Mouse (Mus musculus): ENCODE results near the gene Oosp2. TPM values are rescaled to one million over a fixed set of nuclear protein-coding genes. Genes with fewer than 3 reads are reported as not detected.

The Oosp2 gene
- polyA plus RNA-seq, 1 experiment from 2014 or later = not detected

DNA sequence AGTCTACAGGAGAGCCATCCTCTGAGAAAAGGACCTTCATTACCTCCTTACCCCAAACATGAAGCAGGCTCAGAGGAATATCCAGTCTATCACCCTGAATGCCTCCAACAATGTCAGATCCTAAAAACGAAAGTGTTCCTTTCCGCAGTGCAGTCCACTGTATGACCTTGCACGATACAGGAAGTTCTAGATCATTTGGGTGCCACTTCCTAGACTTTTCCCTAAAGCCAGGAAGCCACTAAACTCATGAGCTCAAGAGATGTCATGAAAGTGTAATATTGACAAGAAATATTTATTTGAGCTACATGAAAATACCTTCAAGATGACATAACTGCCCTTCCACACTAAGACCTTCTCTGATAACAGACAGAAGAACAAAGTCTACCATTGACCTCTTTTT is 59.0 kb downstream of the Oosp2 start:
- Histone ChIP-seq H3K4me2 (no peak overlapping the region), H3K36me3 (no peaks in the 10 kb centered on the region), H3K4me3 (no peak overlapping the region), H3K9ac (no peak overlapping the region), H3K4me1 (no peaks in the 10 kb centered on the region), H3K9me3 (no peaks in the 10 kb centered on the region), H3K27me3 (no peaks in the 10 kb centered on the region), H3K27ac (no peak overlapping the region)
- no peak for ATAC-seq (ENCODE audit: insufficient number of reproducible peaks, low FRiP score, low TSS enrichment, low read depth)
- 82% methylated on average over 3 of the region's 3 CpGs for WGBS

Other genes with a start within 250 kb of the Oosp2 start
- gene Ms4a4b, start 217.0 kb downstream of the Oosp2 start, polyA plus RNA-seq (2015; fragmentation: Nextera tagmentation; extraction: Ambion mirVana) = 0.19 and 0.27 TPM in 2 replicates
- 9.4 and 10.4 TPM in 2 replicates for gene Ms4a6c, start 191.2 kb downstream of the Oosp2 start, polyA plus RNA-seq (2015; fragmentation: Nextera tagmentation; extraction: Ambion mirVana)
- gene Gm8369, start 174.6 kb downstream of the Oosp2 start, polyA plus RNA-seq (2015; fragmentation: Nextera tagmentation; extraction: Ambion mirVana) = 0.21 TPM in 1 of 2 replicates, not detected in the other
- 7.7 and 10.7 TPM in 2 replicates for gene Ms4a6b, start 144.0 kb downstream of the Oosp2 start, polyA plus RNA-seq (2015; fragmentation: Nextera tagmentation; extraction: Ambion mirVana)
- 1.9 and 2.3 TPM in 2 replicates for gene Ms4a4d, start 123.8 kb downstream of the Oosp2 start, polyA plus RNA-seq (2015; fragmentation: Nextera tagmentation; extraction: Ambion mirVana)
- gene Ms4a6d, start 55.7 kb downstream of the Oosp2 start, polyA plus RNA-seq (2015; fragmentation: Nextera tagmentation; extraction: Ambion mirVana) = 8.4 and 9.1 TPM in 2 replicates
- 2.1 and 2.2 TPM in 2 replicates for gene Ms4a2, start 36.8 kb downstream of the Oosp2 start, polyA plus RNA-seq (2015; fragmentation: Nextera tagmentation; extraction: Ambion mirVana)
- 0.15 TPM in 1 of 2 replicates, not detected in the other for gene Ms4a3, start 19.7 kb downstream of the Oosp2 start, polyA plus RNA-seq (2015; fragmentation: Nextera tagmentation; extraction: Ambion mirVana)
- not detected in 2 replicates for gene Oosp1, start 30.6 kb upstream of the Oosp2 start, polyA plus RNA-seq (2015; fragmentation: Nextera tagmentation; extraction: Ambion mirVana)
- not detected in 2 replicates for gene Oosp3, start 36.5 kb upstream of the Oosp2 start, polyA plus RNA-seq (2015; fragmentation: Nextera tagmentation; extraction: Ambion mirVana)
- gene Gif, start 87.0 kb upstream of the Oosp2 start, polyA plus RNA-seq (2015; fragmentation: Nextera tagmentation; extraction: Ambion mirVana) = not detected in 2 replicates
- 38.9 and 40.1 TPM in 2 replicates for gene Mrpl16, start 109.8 kb upstream of the Oosp2 start, polyA plus RNA-seq (2015; fragmentation: Nextera tagmentation; extraction: Ambion mirVana)
- gene Stx3, start 158.8 kb upstream of the Oosp2 start, polyA plus RNA-seq (2015; fragmentation: Nextera tagmentation; extraction: Ambion mirVana) = 6.2 and 6.4 TPM in 2 replicates
- gene Olfr1417, start 178.7 kb upstream of the Oosp2 start, polyA plus RNA-seq (2015; fragmentation: Nextera tagmentation; extraction: Ambion mirVana) = not detected in 2 replicates
- gene Olfr1418, start 200.5 kb upstream of the Oosp2 start, polyA plus RNA-seq (2015; fragmentation: Nextera tagmentation; extraction: Ambion mirVana) = not detected in 2 replicates
- not detected in 2 replicates for gene Olfr1419, start 214.5 kb upstream of the Oosp2 start, polyA plus RNA-seq (2015; fragmentation: Nextera tagmentation; extraction: Ambion mirVana)
- 0.23 TPM in 1 of 2 replicates, not detected in the other for gene Olfr1420, start 226.0 kb upstream of the Oosp2 start, polyA plus RNA-seq (2015; fragmentation: Nextera tagmentation; extraction: Ambion mirVana)